Mouse (Mus musculus): Measurements from ENCODE around the gene Nkain1.

Gene Nkain1

GRCm38 (mm10) chr4:130549189-130549588 lies 24.8 kb downstream of the Nkain1 start:
- DNase-seq, result no peak

- no peak for DNase-seq
Measured at GRCm38 (mm10) chr4:130546798-130547562, 27.0 kb downstream of the Nkain1 start.

- DNase-seq, result no peak
Measured at GRCm38 (mm10) chr4:130544392-130544791, 29.6 kb downstream of the Nkain1 start.

- no peak for DNase-seq
Measured at GRCm38 (mm10) chr4:130543121-130543520, 30.9 kb downstream of the Nkain1 start.

GRCm38 (mm10) chr4:130540831-130541230 lies 33.1 kb downstream of the Nkain1 start:
- no peak for DNase-seq

- peak; percentile 81 for DNase-seq
Measured at GRCm38 (mm10) chr4:130539706-130540105, 34.3 kb downstream of the Nkain1 start.

GRCm38 (mm10) chr4:130539053-130539452 lies 34.9 kb downstream of the Nkain1 start:
- DNase-seq, result no peak

- no peak for DNase-seq
Measured at GRCm38 (mm10) chr4:130537371-130537770, 36.6 kb downstream of the Nkain1 start.

- DNase-seq, result no peak
Measured at GRCm38 (mm10) chr4:130535789-130536188, 38.2 kb downstream of the Nkain1 start.

- peak; percentile 88 for DNase-seq
Measured at GRCm38 (mm10) chr4:130533975-130534374, 40.0 kb downstream of the Nkain1 start.

- no peak for DNase-seq
Measured at GRCm38 (mm10) chr4:130532347-130532746, 41.6 kb downstream of the Nkain1 start.

- peak; percentile 55 for DNase-seq
Measured at GRCm38 (mm10) chr4:130531645-130532280, 42.2 kb downstream of the Nkain1 start.

- no peak for DNase-seq
Measured at GRCm38 (mm10) chr4:130527804-130528203, 46.2 kb downstream of the Nkain1 start.

GRCm38 (mm10) chr4:130525041-130525440 lies 48.9 kb downstream of the Nkain1 start:
- DNase-seq, result no peak

GRCm38 (mm10) chr4:130521466-130521865 lies 52.5 kb downstream of the Nkain1 start:
- no peak for DNase-seq

- no peak for DNase-seq
Measured at GRCm38 (mm10) chr4:130520482-130520851, 53.5 kb downstream of the Nkain1 start.

- peak; percentile 92 for DNase-seq
Measured at GRCm38 (mm10) chr4:130519567-130520481, 54.1 kb downstream of the Nkain1 start.

- DNase-seq, result no peak
Measured at GRCm38 (mm10) chr4:130516490-130516889, 57.5 kb downstream of the Nkain1 start.
